Mouse (Mus musculus) adrenal gland, adult 2 months (tissue): Measurements from ENCODE around the gene Ugt1a8. TPM values are rescaled to one million over a fixed set of nuclear protein-coding genes. Genes with fewer than 3 reads are reported as not detected.
"Not testable (repeated sequence)": the region's sequence is repeated elsewhere in the genome, so short reads cannot be mapped to it uniquely, and the experiment has no call there.

Experiments
- DNase-seq: peaks from one replicate; pipeline ENCODE4 v3.0.0; 2021
- polyA plus RNA-seq: library from polyadenylated mRNA; depleted of rRNA; stranded (reverse); fragments of >200 nt; gene quantifications from 2 replicates; pipeline ENCODE4 v1.2.3, GENCODE M21; 2012
- total RNA-seq, 2 experiments: library from RNA; stranded (reverse); gene quantifications; 2 replicates each; pipeline ENCODE4 v1.2.3; 2021

Gene Ugt1a8
- total and polyA plus RNA-seq, 3 experiments, result not detected

- no peak for DNase-seq
Observed at GRCm38 (mm10) chr1:88222216-88222615, 134.6 kb downstream of the Ugt1a8 start.

GRCm38 (mm10) chr1:88223011-88223515 lies 135.4 kb downstream of the Ugt1a8 start:
- DNase-seq, result not testable (repeated sequence)

GRCm38 (mm10) chr1:88223591-88223990 lies 136.0 kb downstream of the Ugt1a8 start:
- no peak for DNase-seq

GRCm38 (mm10) chr1:88224029-88224776 lies 136.6 kb downstream of the Ugt1a8 start:
- DNase-seq, result peak; percentile 66

- not testable (repeated sequence) for DNase-seq
Observed at GRCm38 (mm10) chr1:88225301-88225700, 137.7 kb downstream of the Ugt1a8 start.

- no peak for DNase-seq
Observed at GRCm38 (mm10) chr1:88225741-88226140, 138.1 kb downstream of the Ugt1a8 start.

- no peak for DNase-seq
Observed at GRCm38 (mm10) chr1:88226670-88227379, 139.2 kb downstream of the Ugt1a8 start, which contains the start of gene Mroh2a. Gene Mroh2a (plus strand): TSS chr1:88226986.

- DNase-seq, result no peak
Observed at GRCm38 (mm10) chr1:88227482-88227881, 139.9 kb downstream of the Ugt1a8 start.

- DNase-seq, result no peak
Observed at GRCm38 (mm10) chr1:88228121-88228520, 140.5 kb downstream of the Ugt1a8 start.

GRCm38 (mm10) chr1:88229566-88229965 lies 142.0 kb downstream of the Ugt1a8 start:
- no peak for DNase-seq

- no peak for DNase-seq
Observed at GRCm38 (mm10) chr1:88229986-88230385, 142.4 kb downstream of the Ugt1a8 start.

- DNase-seq, result no peak
Observed at GRCm38 (mm10) chr1:88230421-88230820, 142.8 kb downstream of the Ugt1a8 start.

- DNase-seq, result no peak
Observed at GRCm38 (mm10) chr1:88230981-88231802, 143.6 kb downstream of the Ugt1a8 start.

GRCm38 (mm10) chr1:88231803-88232499 lies 144.3 kb downstream of the Ugt1a8 start:
- no peak for DNase-seq

- DNase-seq, result no peak
Observed at GRCm38 (mm10) chr1:88232664-88233380, 145.2 kb downstream of the Ugt1a8 start.

- DNase-seq, result no peak
Observed at GRCm38 (mm10) chr1:88233421-88234247, 146.0 kb downstream of the Ugt1a8 start.

- no peak for DNase-seq
Observed at GRCm38 (mm10) chr1:88234248-88234610, 146.6 kb downstream of the Ugt1a8 start.

- DNase-seq, result no peak
Observed at GRCm38 (mm10) chr1:88234646-88235045, 147.0 kb downstream of the Ugt1a8 start.

GRCm38 (mm10) chr1:88235046-88235893 lies 147.7 kb downstream of the Ugt1a8 start:
- DNase-seq, result no peak
